Comparison of ENCODE assay signal across 11 mouse cellular contexts in the genomic region with DNA sequence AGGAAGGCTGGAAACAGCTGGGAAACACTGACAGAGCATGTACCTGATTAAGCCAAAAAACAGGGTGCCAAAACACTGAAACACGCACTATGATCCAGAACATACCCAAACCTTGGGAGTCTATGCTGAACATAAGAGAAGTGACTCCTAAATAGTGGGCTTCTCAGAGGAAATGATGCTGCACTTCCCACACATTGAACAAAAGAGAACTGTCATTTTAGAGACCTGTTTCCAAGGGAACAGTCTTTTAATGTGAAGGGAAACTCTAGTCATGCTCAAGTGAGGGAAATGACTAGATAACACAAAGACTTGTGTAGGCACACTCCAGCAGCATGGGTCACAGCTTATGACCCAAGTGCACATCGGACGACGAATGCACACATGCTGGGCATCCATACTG.
A peak's percentile ranks its signal among the peaks of the same experiment; 100 is the strongest.
DNase-seq lines count a peak whose midpoint lies in the region; ATAC-seq lines count a peak whose summit lies in the region.
"Had no signal": no experiment of that assay in that cellular context is flagged by ENCODE, and none has a peak within 500 bp of the region (broad histone marks: within the 10 kb centered on the region; RNA-seq: fewer than 3 reads in every experiment).

No protein-coding gene starts in this region.

- peak; percentile 33 for DNase-seq in kidney, adult 9 months
- DNase-seq in kidney, adult 18-20 months, result no peak
- DNase-seq in right cerebral cortex, adult 2 months (ENCODE audit: low spot score in 2 of 2), result peak; percentile 6 to 7
- no peak for DNase-seq in right cerebral cortex, postnatal 14 days
- DNase-seq in ovary, postnatal 14 days (ENCODE audit: low spot score), result no peak
- DNase-seq in c-Kit-positive CD71-positive TER-119-positive erythroid progenitor cells, embryonic 14.5 days (ENCODE audit: low spot score), result no peak
- DNase-seq: adrenal gland, postnatal 10 days; kidney, postnatal 14 days; liver, postnatal 0 days; thymus, adult 18-20 months had no signal

- ATAC-seq in common myeloid progenitor, adult 5-6 weeks (replicated peaks; ENCODE audit: low read depth, poor library complexity, severe bottlenecking), result peak; percentile 78
- ATAC-seq: liver, postnatal 0 days had no signal

Comparison
In these comparisons a context has a peak if more than half of its experiments do, and no peak if none do; other contexts are left out.
1. DNase-seq: peak in kidney, adult 9 months (single experiment) and right cerebral cortex, adult 2 months (2 of 2); none in kidney, adult 18-20 months (single experiment), right cerebral cortex, postnatal 14 days (single experiment), ovary, postnatal 14 days (single experiment) and c-Kit-positive CD71-positive TER-119-positive erythroid progenitor cells, embryonic 14.5 days (single experiment).